Mouse (Mus musculus) stomach, postnatal 0 days (tissue): ENCODE data around the gene Tanc1. TPM values are rescaled to one million over a fixed set of nuclear protein-coding genes. Genes with fewer than 3 reads are reported as not detected.
A peak's percentile ranks its signal among the peaks of the same experiment; 100 is the strongest.

Source experiments
- ATAC-seq: fragments of 200-750 bp; cut with Nextera tagmentation; 2 replicates; pipeline ENCODE4 v1.8.0; 2017; ENCODE audit not compliant: low FRiP score, low TSS enrichment
- DNase-seq: peaks from one replicate; pipeline ENCODE4 v3.0.0-alpha.2; 2016; ENCODE audit warnings: low spot score
- H3K27ac ChIP-seq: fragments of 300-500 bp; sonication (generic); replicated peaks from 2 replicates; pipeline ENCODE4 v1.5.1; 2014; ENCODE audit warnings: mild to moderate bottlenecking, control low read depth
- H3K27me3 ChIP-seq: fragments of 300-500 bp; sonication (generic); 2 replicates; pipeline ENCODE4 v1.6.1; 2014; ENCODE audit warnings: low read length; ENCODE audit not compliant: control insufficient read depth, insufficient read depth
- H3K36me3 ChIP-seq: fragments of 300-500 bp; sonication (generic); 2 replicates; pipeline ENCODE4 v1.6.1; 2014; ENCODE audit warnings: low read length, mixed read lengths; ENCODE audit not compliant: control insufficient read depth, insufficient read depth
- H3K4me1 ChIP-seq: fragments of 300-500 bp; sonication (generic); replicated peaks from 2 replicates; pipeline ENCODE4 v1.6.1; 2014; ENCODE audit warnings: antibody characterized with exemption; ENCODE audit not compliant: control insufficient read depth, insufficient read depth
- H3K4me2 ChIP-seq: fragments of 300-500 bp; sonication (generic); replicated peaks from 2 replicates; pipeline ENCODE4 v1.6.1; 2014; ENCODE audit warnings: low read depth, mild to moderate bottlenecking, control low read depth, moderate library complexity
- H3K4me3 ChIP-seq: fragments of 300-500 bp; sonication (generic); 2 replicates; pipeline ENCODE4 v1.5.1; 2014; ENCODE audit warnings: low read depth, low read length, control low read depth
- H3K9ac ChIP-seq: fragments of 300-500 bp; sonication (generic); 2 replicates; pipeline ENCODE4 v1.6.1; 2014; ENCODE audit warnings: mild to moderate bottlenecking, low read length, control low read depth, mixed read lengths
- H3K9me3 ChIP-seq: fragments of 300-500 bp; sonication (generic); 2 replicates; pipeline ENCODE4 v1.6.1; 2016; ENCODE audit warnings: low read length; ENCODE audit not compliant: control insufficient read depth
- CTCF ChIP-seq: IDR thresholded peaks from 2 replicates; pipeline ENCODE4 v1.5.1; 2016; ENCODE audit warnings: antibody characterized with exemption, low read depth, mild to moderate bottlenecking, moderate library complexity
- EP300 ChIP-seq: optimal IDR thresholded peaks from 2 replicates; pipeline ENCODE3; 2016; ENCODE audit warnings: antibody characterized with exemption
- WGBS: fragments of 180-500 bp; shearing (Covaris S2); extraction: QIAGEN DNeasy Blood & Tissue Kit; methylation state at CpG from one replicate; pipeline ENCODE4 v1.1.7; 2014; 5-methylcytosine and 5-hydroxymethylcytosine counted together
- polyA plus RNA-seq: library from polyadenylated mRNA; unstranded; fragments of >200 nt; fragmentation: Nextera tagmentation; extraction: Ambion mirVana; gene quantifications from 2 replicates; pipeline ENCODE4 v1.2.1, GENCODE M21; 2015

Tanc1 gene
- polyA plus RNA-seq, 1 experiment from 2014 or later = 13.4 TPM

GRCm38 (mm10) chr2:59751172-59751571 lies 139.3 kb downstream of the Tanc1 start:
- H3K36me3 ChIP-seq = no peaks in the 10 kb centered on the region
- no peaks in the 10 kb centered on the region for H3K9me3 ChIP-seq
- no peaks in the 10 kb centered on the region for H3K4me1 ChIP-seq
- no peak overlapping the region for H3K9ac ChIP-seq
- DNase-seq (no peak), ATAC-seq (no peak)
- WGBS = 67% methylated on average over 6 of the region's 6 CpGs
- no peak for TF ChIP-seq EP300
- TF ChIP-seq CTCF = no peak
- no peak overlapping the region for H3K4me2 ChIP-seq
- H3K27me3 ChIP-seq = no peaks in the 10 kb centered on the region
- H3K27ac ChIP-seq = no peak overlapping the region; the same call in 1 of the 2 replicates
- H3K4me3 ChIP-seq = no peak overlapping the region

DNA sequence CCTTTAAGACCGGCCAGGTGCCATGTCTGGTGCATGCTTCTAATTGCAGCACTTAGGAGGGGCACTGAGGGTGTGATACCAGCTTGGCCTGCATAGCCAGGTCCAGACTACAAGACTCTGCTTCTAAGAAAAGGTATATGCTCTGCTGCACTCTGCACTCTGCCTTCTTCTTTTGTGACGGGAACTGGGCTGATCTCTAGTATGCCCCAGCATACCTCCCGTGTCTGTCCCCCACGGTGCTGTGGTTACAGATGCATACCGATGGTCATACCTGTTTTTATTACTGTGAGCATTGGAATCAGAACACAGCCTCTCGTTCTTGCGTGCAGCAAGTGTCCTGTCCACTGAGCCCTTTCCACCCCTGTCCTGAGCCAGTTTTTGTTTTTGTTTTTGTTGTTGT lies 140.3 kb downstream of the Tanc1 start:
- Histone ChIP-seq H3K9ac (no peak overlapping the region), H3K36me3 (no peaks in the 10 kb centered on the region), H3K4me2 (no peak overlapping the region), H3K9me3 (no peaks in the 10 kb centered on the region), H3K4me3 (no peak overlapping the region), H3K4me1 (no peaks in the 10 kb centered on the region), H3K27me3 (no peaks in the 10 kb centered on the region), H3K27ac (peak overlapping the region; percentile 42; the same call in 1 of the 2 replicates)
- WGBS = 87% methylated on average over 7 of the region's 7 CpGs
- TF ChIP-seq EP300 (no peak), CTCF (no peak)
- ATAC-seq (no peak), DNase-seq (no peak)

DNA sequence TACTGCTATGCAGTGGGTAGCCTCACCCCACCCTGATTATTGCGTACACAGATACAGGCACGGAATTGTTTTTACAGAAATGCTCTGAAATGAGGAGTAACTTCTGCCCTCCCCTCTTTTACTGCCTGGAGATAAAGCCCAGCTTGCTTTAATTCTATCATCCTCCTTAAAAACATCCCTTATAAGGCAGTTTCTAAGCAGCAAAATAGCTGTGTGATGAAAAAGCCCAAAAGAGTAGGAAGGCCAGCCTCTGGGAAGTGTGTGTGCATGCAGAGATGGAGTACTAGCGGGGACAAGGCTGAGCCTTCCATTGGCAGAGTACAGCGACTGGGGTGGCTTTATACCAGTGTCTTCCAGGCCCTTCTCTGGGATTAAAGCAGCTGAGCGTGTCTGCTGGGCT lies 140.9 kb downstream of the Tanc1 start:
- Histone ChIP-seq H3K36me3 (no peaks in the 10 kb centered on the region), H3K9ac (no peak overlapping the region), H3K4me3 (no peak overlapping the region), H3K9me3 (no peaks in the 10 kb centered on the region), H3K4me2 (no peak overlapping the region), H3K27me3 (no peaks in the 10 kb centered on the region), H3K4me1 (no peaks in the 10 kb centered on the region), H3K27ac (peak overlapping the region; percentile 42)
- TF ChIP-seq EP300 (no peak), CTCF (no peak)
- no peak for ATAC-seq
- no peak for DNase-seq
- 66% methylated on average over 5 of the region's 5 CpGs for WGBS

DNA sequence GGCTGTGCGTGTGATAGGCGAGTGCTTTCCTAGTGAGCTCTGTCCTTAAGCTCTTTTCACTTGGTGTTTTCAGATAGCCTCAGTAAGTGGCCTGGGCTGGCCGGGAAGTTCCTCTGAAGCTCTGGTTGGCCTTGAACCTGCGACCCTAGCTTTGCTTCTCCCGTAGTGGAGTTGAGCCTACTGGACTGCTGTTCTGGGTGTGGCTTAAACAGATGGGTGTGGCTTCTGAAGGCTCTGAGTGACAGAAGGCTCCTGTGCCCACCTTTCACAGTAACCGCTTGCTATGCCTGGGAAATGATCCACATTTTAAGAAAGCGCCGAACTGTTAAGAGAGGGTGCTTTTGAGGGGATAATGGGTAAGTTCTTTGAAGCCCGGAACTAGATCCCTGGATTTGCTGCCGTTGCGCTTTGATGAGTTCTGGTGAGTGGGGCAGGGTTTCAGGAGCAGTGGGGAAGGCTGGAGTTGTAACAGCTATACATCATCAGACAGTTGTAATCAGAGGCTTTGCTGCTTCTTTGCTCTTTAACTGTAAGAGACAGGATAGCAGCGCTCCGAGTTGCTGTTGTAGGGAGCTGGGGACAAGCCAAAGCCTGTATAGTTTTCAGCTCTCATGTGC lies 144.4 kb downstream of the Tanc1 start:
- DNase-seq (no peak), ATAC-seq (no peak; the same call in 1 of the 2 replicates)
- H3K9ac ChIP-seq = 0 out of 2 replicates have a peak overlapping the region, but pooled peaks have one; percentile 3
- H3K4me3 ChIP-seq = no peak overlapping the region
- 53% methylated on average over 13 of the region's 13 CpGs for WGBS
- no peaks in the 10 kb centered on the region for H3K36me3 ChIP-seq
- H3K9me3 ChIP-seq = no peaks in the 10 kb centered on the region
- no peak overlapping the region for H3K4me2 ChIP-seq
- TF ChIP-seq CTCF (no peak), EP300 (no peak)
- H3K27ac ChIP-seq = peak overlapping the region; percentile 25
- no peaks in the 10 kb centered on the region for H3K27me3 ChIP-seq
- H3K4me1 ChIP-seq = no peaks in the 10 kb centered on the region

DNA sequence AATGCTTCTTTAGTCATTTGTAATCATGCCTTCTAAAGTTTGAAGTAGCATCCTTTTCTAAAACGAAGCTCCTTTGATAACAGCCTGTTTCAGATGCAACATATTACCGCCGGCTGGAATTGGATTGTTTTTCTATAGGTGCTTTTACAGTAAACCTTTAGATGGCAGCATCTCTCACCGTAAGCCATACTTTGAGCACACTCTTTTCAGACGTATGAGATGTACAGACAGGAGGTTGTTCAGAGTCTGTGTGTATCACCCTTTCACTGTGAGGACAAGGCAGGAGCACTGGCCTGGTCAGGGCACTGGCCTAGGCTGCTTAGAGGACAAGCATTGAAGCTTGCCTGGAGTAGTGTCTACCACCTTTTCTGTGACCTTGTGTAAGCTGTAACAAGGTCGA lies 145.2 kb downstream of the Tanc1 start:
- 61% methylated on average over 6 of the region's 6 CpGs for WGBS
- H3K4me1 ChIP-seq = no peaks in the 10 kb centered on the region
- 0 out of 2 replicates have a peak overlapping the region, but pooled peaks have one; percentile 35 for H3K27ac ChIP-seq
- H3K27me3 ChIP-seq = no peaks in the 10 kb centered on the region
- no peak for ATAC-seq
- H3K36me3 ChIP-seq = no peaks in the 10 kb centered on the region
- DNase-seq = no peak
- H3K4me3 ChIP-seq = no peak overlapping the region
- no peak overlapping the region for H3K9ac ChIP-seq
- no peaks in the 10 kb centered on the region for H3K9me3 ChIP-seq
- no peak overlapping the region for H3K4me2 ChIP-seq
- TF ChIP-seq EP300 (no peak), CTCF (peak; percentile 64)

GRCm38 (mm10) chr2:59758139-59758918 lies 146.5 kb downstream of the Tanc1 start:
- WGBS = 64% methylated on average over 9 of the region's 9 CpGs
- DNase-seq (no peak), ATAC-seq (no peak)
- H3K4me3 ChIP-seq = no peak overlapping the region
- no peak overlapping the region for H3K4me2 ChIP-seq
- no peaks in the 10 kb centered on the region for H3K27me3 ChIP-seq
- TF ChIP-seq EP300 (no peak), CTCF (no peak)
- H3K4me1 ChIP-seq = no peaks in the 10 kb centered on the region
- no peak overlapping the region for H3K9ac ChIP-seq
- no peaks in the 10 kb centered on the region for H3K9me3 ChIP-seq
- H3K27ac ChIP-seq = 0 out of 2 replicates have a peak overlapping the region, but pooled peaks have one; percentile 26
- H3K36me3 ChIP-seq = no peaks in the 10 kb centered on the region
